Mouse (Mus musculus) CH12.LX (cell line): ENCODE measurements at regions not wholly inside any gene's neighbourhood (a gene's known extent, or its start where the extent isn't known, plus 50 kb on each side); places are given as distances from the start of the nearest gene placed in this dataset.
"Not testable (repeated sequence)": the region's sequence is repeated elsewhere in the genome, so short reads cannot be mapped to it uniquely, and the experiment has no call there.

Experiments
- CTCF ChIP-seq, 2 experiments: IDR thresholded peaks in 1 of 2; conservative IDR thresholded peaks in 1 of 2; 2 replicates each; pipeline ENCODE4 v1.5.1; 2011 to 2012; ENCODE audit warnings: low read depth in 2 of 2, low read length in 2 of 2, improper control_type of control experiment in 1 of 2, inconsistent platforms in 1 of 2, mild to moderate bottlenecking in 1 of 2, moderate library complexity in 1 of 2
- EP300 ChIP-seq: IDR thresholded peaks from 2 replicates; pipeline ENCODE4 v1.6.1; 2011; ENCODE audit warnings: low read length, improper control_type of control experiment
- NELFE ChIP-seq: IDR thresholded peaks from 2 replicates; pipeline ENCODE4 v1.6.1; 2011; ENCODE audit warnings: low read depth, low read length, improper control_type of control experiment
- PAX5 ChIP-seq: IDR thresholded peaks from 2 replicates; pipeline ENCODE4 v1.6.1; 2012; ENCODE audit warnings: low read length, inconsistent platforms, mixed read lengths
- RAD21 ChIP-seq: IDR thresholded peaks from 2 replicates; pipeline ENCODE4 v1.6.1; 2011; ENCODE audit warnings: low read depth, mild to moderate bottlenecking, low read length, improper control_type of control experiment, moderate library complexity
- USF1 ChIP-seq: IDR thresholded peaks from 2 replicates; pipeline ENCODE4 v1.6.1; 2014; ENCODE audit warnings: low read depth, mild to moderate bottlenecking, inconsistent platforms, low read length, improper control_type of control experiment

GRCm38 (mm10) chr12:112309096-112309495 is 163.1 kb downstream of the Kif26a start:
- TF ChIP-seq RAD21; CTCF (conservative IDR thresholded peaks at IDR 0.05 in 1 of 2, IDR thresholded peaks at IDR 0.05 in 1 of 2; ENCODE audit: low read depth in 2 of 2, low read length in 2 of 2); PAX5; USF1; EP300; NELFE: not testable (repeated sequence)
